Mouse (Mus musculus) kidney, adult 2 months (tissue): Measurements from ENCODE around the gene Kdm4b.

Experiments used
- CTCF ChIP-seq: fragments of 200-500 bp; conservative IDR thresholded peaks from 2 replicates; pipeline ENCODE4 v1.5.1; 2011; ENCODE audit warnings: low read depth, mild to moderate bottlenecking, control low read depth, low read length, moderate library complexity, mixed read lengths; ENCODE audit not compliant: insufficient read depth, insufficient read length
- POLR2A ChIP-seq: fragments of 200-500 bp; IDR thresholded peaks from one replicate; pipeline ENCODE4 v1.6.1; 2011; ENCODE audit warnings: low read depth, low read length, control low read depth

- no peak for TF ChIP-seq POLR2A
- no peak for TF ChIP-seq CTCF
Measured at GRCm38 (mm10) chr17:56405856-56406840, 80.3 kb downstream of the Kdm4b start.
